Mouse (Mus musculus) gonadal fat pad, adult 2 months (tissue): ENCODE data around the gene Ephb2. TPM values are rescaled to one million over a fixed set of nuclear protein-coding genes. Genes with fewer than 3 reads are reported as not detected.

Experiments
- DNase-seq: peaks from one replicate; pipeline ENCODE4 v3.0.0-alpha.2; 2012; ENCODE audit warnings: low read depth
- polyA plus RNA-seq: library from polyadenylated mRNA; depleted of rRNA; stranded (reverse); fragments of >200 nt; gene quantifications from 2 replicates; pipeline ENCODE4 v1.2.3, GENCODE M21; 2012

Ephb2 gene
- polyA plus RNA-seq, 1 experiment, result 20.6 TPM

GRCm38 (mm10) chr4:136836387-136836931 lies 671 bp upstream of the Ephb2 start:
- no peak for DNase-seq

- DNase-seq, result no peak
Observed at GRCm38 (mm10) chr4:136834815-136835620, 770 bp downstream of the Ephb2 start.

- DNase-seq, result no peak
Observed at GRCm38 (mm10) chr4:136834439-136834814, 1.4 kb downstream of the Ephb2 start.

GRCm38 (mm10) chr4:136833619-136834351 lies 2.0 kb downstream of the Ephb2 start:
- no peak for DNase-seq

- DNase-seq, result no peak
Observed at GRCm38 (mm10) chr4:136832559-136833232, 3.1 kb downstream of the Ephb2 start.

GRCm38 (mm10) chr4:136830272-136830823 lies 5.4 kb downstream of the Ephb2 start:
- no peak for DNase-seq

- no peak for DNase-seq
Observed at GRCm38 (mm10) chr4:136829837-136830236, 6.0 kb downstream of the Ephb2 start.

GRCm38 (mm10) chr4:136828664-136829569 lies 6.9 kb downstream of the Ephb2 start:
- DNase-seq, result no peak

GRCm38 (mm10) chr4:136824935-136825552 lies 10.7 kb downstream of the Ephb2 start:
- DNase-seq, result no peak

- DNase-seq, result no peak
Observed at GRCm38 (mm10) chr4:136820069-136820522, 15.7 kb downstream of the Ephb2 start.

GRCm38 (mm10) chr4:136816701-136817100 lies 19.1 kb downstream of the Ephb2 start:
- DNase-seq, result no peak

GRCm38 (mm10) chr4:136815364-136815763 lies 20.4 kb downstream of the Ephb2 start:
- DNase-seq, result no peak

- DNase-seq, result no peak
Observed at GRCm38 (mm10) chr4:136812543-136812942, 23.2 kb downstream of the Ephb2 start.

GRCm38 (mm10) chr4:136811596-136811995 lies 24.2 kb downstream of the Ephb2 start:
- DNase-seq, result no peak

- no peak for DNase-seq
Observed at GRCm38 (mm10) chr4:136808478-136808877, 27.3 kb downstream of the Ephb2 start.

- DNase-seq, result no peak
Observed at GRCm38 (mm10) chr4:136807448-136808009, 28.3 kb downstream of the Ephb2 start.

GRCm38 (mm10) chr4:136806254-136806653 lies 29.5 kb downstream of the Ephb2 start:
- no peak for DNase-seq

- DNase-seq, result peak; percentile 17
Observed at GRCm38 (mm10) chr4:136804343-136804742, 31.4 kb downstream of the Ephb2 start.

GRCm38 (mm10) chr4:136802446-136802845 lies 33.3 kb downstream of the Ephb2 start:
- DNase-seq, result peak; percentile 8

- no peak for DNase-seq
Observed at GRCm38 (mm10) chr4:136801944-136802343, 33.8 kb downstream of the Ephb2 start.
